Mouse (Mus musculus) MEL (cell line): Measurements from ENCODE around the gene Nop2. TPM values are rescaled to one million over a fixed set of nuclear protein-coding genes. Genes with fewer than 3 reads are reported as not detected.
A peak's percentile ranks its signal among the peaks of the same experiment; 100 is the strongest.

Source experiments
- DNase-seq: peaks from one replicate; pipeline ENCODE4 v3.0.0; 2011; ENCODE audit warnings: low read depth, low spot score
- H3K27ac ChIP-seq: 2 replicates; pipeline ENCODE4 v1.5.1; 2012; ENCODE audit warnings: low read depth, mild to moderate bottlenecking, control low read depth, low read length, moderate library complexity; ENCODE audit not compliant: control insufficient read depth
- H3K27me3 ChIP-seq, 2 experiments: fragments of 150-350 bp in 1 of 2; sonication (generic) in 1 of 2; 2 replicates each; pipeline ENCODE4 v1.6.1; 2012; ENCODE audit warnings: low read length in 2 of 2, mild to moderate bottlenecking in 2 of 2, improper control_type of control experiment in 1 of 2, moderate library complexity in 1 of 2; ENCODE audit not compliant: insufficient read depth in 2 of 2, control insufficient read depth in 1 of 2
- H3K36me3 ChIP-seq, 2 experiments: 2 replicates each; pipeline ENCODE4 v1.6.1; 2012 to 2014; ENCODE audit warnings: low read length in 2 of 2, improper control_type of control experiment in 1 of 2, inconsistent platforms in 1 of 2, mild to moderate bottlenecking in 1 of 2; ENCODE audit not compliant: insufficient read depth in 2 of 2, control insufficient read depth in 1 of 2
- H3K4me1 ChIP-seq, 2 experiments: fragments of 150-350 bp in 1 of 2; sonication (generic) in 1 of 2; 2 replicates each; pipeline ENCODE4 v1.6.1; 2012; ENCODE audit warnings: low read length in 2 of 2, improper control_type of control experiment in 1 of 2, mild to moderate bottlenecking in 1 of 2; ENCODE audit not compliant: insufficient read depth in 2 of 2, control insufficient read depth in 1 of 2
- H3K4me3 ChIP-seq, 2 experiments: fragments of 150-350 bp in 1 of 2; sonication (generic) in 1 of 2; 2 replicates each; pipeline ENCODE4 v1.5.1; 2012; ENCODE audit warnings: low read depth in 2 of 2, low read length in 2 of 2, mild to moderate bottlenecking in 2 of 2, moderate library complexity in 2 of 2, control low read depth in 1 of 2, improper control_type of control experiment in 1 of 2; ENCODE audit not compliant: control insufficient read depth in 1 of 2, insufficient read depth in 1 of 2
- H3K79me2 ChIP-seq: 2 replicates; pipeline ENCODE4 v1.6.1; 2012; ENCODE audit warnings: mild to moderate bottlenecking, low read length, moderate library complexity; ENCODE audit not compliant: control insufficient read depth, poor library complexity, insufficient read depth
- H3K9ac ChIP-seq: 2 replicates; pipeline ENCODE4 v1.6.1; 2012; ENCODE audit warnings: low read depth, mild to moderate bottlenecking, control low read depth, low read length, moderate library complexity; ENCODE audit not compliant: control insufficient read depth, poor library complexity, severe bottlenecking
- H3K9me3 ChIP-seq: fragments of 150-350 bp; sonication (generic); replicated peaks from 2 replicates; pipeline ENCODE4 v1.6.1; 2012; ENCODE audit warnings: mild to moderate bottlenecking, low read length, improper control_type of control experiment, moderate library complexity; ENCODE audit not compliant: insufficient read depth
- BHLHE40 ChIP-seq: IDR thresholded peaks from 2 replicates; pipeline ENCODE4 v1.6.1; 2012; ENCODE audit warnings: low read depth, mild to moderate bottlenecking, inconsistent platforms, low read length, improper control_type of control experiment, borderline replicate concordance
- CHD1 ChIP-seq: IDR thresholded peaks from 2 replicates; pipeline ENCODE4 v1.6.1; 2012; ENCODE audit warnings: low read depth, mild to moderate bottlenecking, inconsistent platforms, low read length, improper control_type of control experiment
- ELF1 ChIP-seq: IDR thresholded peaks from 2 replicates; pipeline ENCODE4 v1.6.1; 2014; ENCODE audit warnings: low read depth, mild to moderate bottlenecking, inconsistent platforms, low read length, improper control_type of control experiment, moderate library complexity
- EP300 ChIP-seq, 2 experiments: IDR thresholded peaks; 2 replicates each; pipeline ENCODE4 v1.6.1; 2011; ENCODE audit warnings: improper control_type of control experiment in 2 of 2, low read length in 2 of 2, low read depth in 1 of 2, mild to moderate bottlenecking in 1 of 2
- ETS1 ChIP-seq: IDR thresholded peaks from 2 replicates; pipeline ENCODE4 v1.6.1; 2012; ENCODE audit warnings: low read depth, mild to moderate bottlenecking, inconsistent platforms, low read length, improper control_type of control experiment, moderate library complexity
- HCFC1 ChIP-seq: IDR thresholded peaks from 2 replicates; pipeline ENCODE4 v1.6.1; 2012; ENCODE audit warnings: low read depth, mild to moderate bottlenecking, inconsistent platforms, low read length, improper control_type of control experiment, moderate library complexity
- KAT2A ChIP-seq: conservative IDR thresholded peaks from 2 replicates; pipeline ENCODE4 v1.6.1; 2012; ENCODE audit warnings: low read depth, low read length, improper control_type of control experiment, inconsistent platforms
- MAX ChIP-seq: IDR thresholded peaks from 2 replicates; pipeline ENCODE4 v1.6.1; 2011; ENCODE audit warnings: low read length, improper control_type of control experiment
- MAZ ChIP-seq: IDR thresholded peaks from 2 replicates; pipeline ENCODE4 v1.6.1; 2012; ENCODE audit warnings: low read depth, mild to moderate bottlenecking, inconsistent platforms, low read length, improper control_type of control experiment
- MEF2A ChIP-seq: IDR thresholded peaks from 2 replicates; pipeline ENCODE4 v1.6.1; 2014; ENCODE audit warnings: low read depth, mild to moderate bottlenecking, inconsistent platforms, low read length, improper control_type of control experiment; ENCODE audit not compliant: poor library complexity, insufficient replicate concordance, severe bottlenecking; ENCODE audit errors: extremely low read depth
- MYC ChIP-seq: IDR thresholded peaks from 2 replicates; pipeline ENCODE4 v1.6.1; 2011; ENCODE audit warnings: low read depth, mild to moderate bottlenecking, low read length, improper control_type of control experiment, moderate library complexity
- NELFE ChIP-seq: IDR thresholded peaks from 2 replicates; pipeline ENCODE4 v1.6.1; 2011; ENCODE audit warnings: low read depth, low read length, improper control_type of control experiment
- NRF1 ChIP-seq: IDR thresholded peaks from 2 replicates; pipeline ENCODE4 v1.6.1; 2014; ENCODE audit warnings: low read depth, mild to moderate bottlenecking, inconsistent platforms, low read length, improper control_type of control experiment, moderate library complexity; ENCODE audit not compliant: poor library complexity, insufficient read depth, severe bottlenecking
- POLR2A ChIP-seq, 2 experiments: IDR thresholded peaks; 2 replicates each; pipeline ENCODE4 v1.6.1; 2011 to 2012; ENCODE audit warnings: low read length in 2 of 2, mild to moderate bottlenecking in 2 of 2, control low read depth in 1 of 2, improper control_type of control experiment in 1 of 2, low read depth in 1 of 2, moderate library complexity in 1 of 2; ENCODE audit not compliant: control insufficient read depth in 1 of 2, insufficient read depth in 1 of 2, poor library complexity in 1 of 2
- POLR2AphosphoS2 ChIP-seq: IDR thresholded peaks from 2 replicates; pipeline ENCODE4 v1.6.1; 2011; ENCODE audit warnings: low read length, improper control_type of control experiment
- POLR2AphosphoS5 ChIP-seq: IDR thresholded peaks from 2 replicates; pipeline ENCODE4 v1.6.1; 2012; ENCODE audit warnings: low read depth, borderline replicate concordance, mild to moderate bottlenecking, inconsistent platforms, low read length, moderate library complexity, mixed read lengths
- RAD21 ChIP-seq: IDR thresholded peaks from 2 replicates; pipeline ENCODE4 v1.6.1; 2011; ENCODE audit warnings: mild to moderate bottlenecking, low read depth, low read length, improper control_type of control experiment
- SIN3A ChIP-seq: IDR thresholded peaks from 2 replicates; pipeline ENCODE4 v1.6.1; 2012; ENCODE audit warnings: low read length, improper control_type of control experiment, inconsistent platforms
- SMC3 ChIP-seq: IDR thresholded peaks from 2 replicates; pipeline ENCODE4 v1.6.1; 2011; ENCODE audit warnings: low read depth, low read length, improper control_type of control experiment
- TBP ChIP-seq: IDR thresholded peaks from 2 replicates; pipeline ENCODE4 v1.8.0; 2011; ENCODE audit warnings: low read depth, low read length, improper control_type of control experiment
- TCF12 ChIP-seq: IDR thresholded peaks from 2 replicates; pipeline ENCODE4 v1.6.1; 2014; ENCODE audit warnings: low read depth, mild to moderate bottlenecking, inconsistent platforms, low read length, improper control_type of control experiment, moderate library complexity
- UBTF ChIP-seq: IDR thresholded peaks from 2 replicates; pipeline ENCODE4 v1.6.1; 2012; ENCODE audit warnings: low read depth, mild to moderate bottlenecking, inconsistent platforms, low read length, improper control_type of control experiment, moderate library complexity, borderline replicate concordance; ENCODE audit not compliant: insufficient read depth
- ZC3H11A ChIP-seq: IDR thresholded peaks from 2 replicates; pipeline ENCODE4 v1.6.1; 2012; ENCODE audit warnings: low read depth, mild to moderate bottlenecking, inconsistent platforms, low read length, improper control_type of control experiment
- ZKSCAN1 ChIP-seq: IDR thresholded peaks from 2 replicates; pipeline ENCODE4 v1.6.1; 2012; ENCODE audit warnings: low read depth, mild to moderate bottlenecking, inconsistent platforms, low read length, improper control_type of control experiment, moderate library complexity
- ZMIZ1 ChIP-seq: IDR thresholded peaks from 2 replicates; pipeline ENCODE4 v1.6.1; 2012; ENCODE audit warnings: low read depth, mild to moderate bottlenecking, inconsistent platforms, low read length, improper control_type of control experiment, moderate library complexity
- polyA plus RNA-seq, 2 experiments: library from polyadenylated mRNA; stranded (reverse) in 1 of 2; unstranded in 1 of 2; fragments of >175 nt in 1 of 2; fragments of >200 nt in 1 of 2; gene quantifications; 2 replicates each; pipeline versions ENCODE4 v1.2.1 to v1.2.4; 2012; ENCODE audit warnings: low replicate concordance in 2 of 2, low read depth in 1 of 2; ENCODE audit not compliant: insufficient read length in 2 of 2, insufficient read depth in 1 of 2, missing spikeins in 1 of 2
- total RNA-seq: library from RNA; depleted of rRNA; stranded (reverse); fragments of 300-350 nt; gene quantifications from 2 replicates; pipeline ENCODE4 v1.2.3, GENCODE M21; 2012

The Nop2 gene
- total and polyA plus RNA-seq, 3 experiments, result 221 to 337 (median 263) TPM

GRCm38 (mm10) chr6:125192016-125192714 is 60.5 kb downstream of the Nop2 start:
- peak overlapping the region; percentile 100 for H3K27ac ChIP-seq
- TF ChIP-seq MYC, result no peak
- TF ChIP-seq MAX, result no peak
- TF ChIP-seq ZMIZ1, result no peak; the same call in 1 of the 2 replicates
- no peak; the same call in 1 of the 2 replicates for TF ChIP-seq CHD1
- TF ChIP-seq POLR2AphosphoS2, result peak; percentile 13; the same call in 1 of the 2 replicates
- no peak for TF ChIP-seq TCF12
- TF ChIP-seq SIN3A, result no peak; the same call in 1 of the 2 replicates
- TF ChIP-seq UBTF, result no peak
- no peak for TF ChIP-seq POLR2AphosphoS5
- TF ChIP-seq RAD21, result no peak
- TF ChIP-seq MAZ, result no peak
- no peak for TF ChIP-seq NRF1
- TF ChIP-seq POLR2A (IDR thresholded peaks at IDR 0.05; ENCODE audit: control insufficient read depth in 1 of 2, insufficient read depth in 1 of 2, low read depth in 1 of 2, low read length in 2 of 2, poor library complexity in 1 of 2), result peak; percentile 61 to 64; a peak in 3 of 4 replicates
- no peak for TF ChIP-seq EP300 (IDR thresholded peaks at IDR 0.05; ENCODE audit: low read depth in 1 of 2, low read length in 2 of 2)
- peak; percentile 74 for TF ChIP-seq ELF1
- peak; percentile 42 for TF ChIP-seq NELFE
- no peak for TF ChIP-seq MEF2A
- TF ChIP-seq KAT2A, result no peak; the same call in none of the 2 replicates
- 0 out of 2 replicates have a peak, but pooled peaks have one; percentile 6 for TF ChIP-seq ETS1
- no peak for TF ChIP-seq BHLHE40
- peak; percentile 54; the same call in 1 of the 2 replicates for TF ChIP-seq TBP
- no peak for TF ChIP-seq ZKSCAN1
- no peak for TF ChIP-seq ZC3H11A
- TF ChIP-seq SMC3, result no peak
- TF ChIP-seq HCFC1, result peak; percentile 83
- TF ChIP-seq, all 39 proteins: peak for 7
- Histone ChIP-seq H3K79me2 (peaks cover 36% of the 10 kb centered on the region), H3K4me1 (peaks cover 3 to 11% of the 10 kb centered on the region in 2 experiments; a peak in 3 of 4 replicates), H3K4me3 (peak overlapping the region; percentile 89 to 90), H3K36me3 (peaks cover 17 to 19% of the 10 kb centered on the region in 2 experiments), H3K27me3 (no peaks in the 10 kb centered on the region), H3K9me3 (no peaks in the 10 kb centered on the region), H3K9ac (peak overlapping the region; percentile 99)
- peak; percentile 97 for DNase-seq
